Comparison of ENCODE assay signal across 28 mouse cellular contexts in genomic region chr2:58742026-58742425, GRCm38 (mm10).
"Had no signal": no experiment of that assay in that cellular context is flagged by ENCODE, and none has a peak within 500 bp of the region (broad histone marks: within the 10 kb centered on the region; RNA-seq: fewer than 3 reads in every experiment).

No protein-coding gene starts in this region.

- H3K4me2 ChIP-seq: embryonic facial prominence, embryonic 12.5 days; embryonic facial prominence, embryonic 13.5 days; embryonic facial prominence, embryonic 15.5 days; forebrain, embryonic 12.5 days; forebrain, embryonic 13.5 days; forebrain, embryonic 15.5 days had no signal

- DNase-seq: cerebellum, adult 2 months; cerebellum, adult 8-10 months; cerebellum, adult 9-10 months; cerebellum, adult 9-11 months; cerebellum, postnatal 10 days; cerebellum, postnatal 14 days; cerebellum, postnatal 25 days; cerebellum, postnatal 36 days; embryo, embryonic 11 days; forebrain, postnatal 0 days; gastrocnemius, adult 2 months; gastrocnemius, postnatal 10 days; gastrocnemius, postnatal 14 days; gastrocnemius, postnatal 25 days; gastrocnemius, postnatal 36 days; heart, adult 11 months; heart, adult 18-20 months had no signal

- H3K36me3 ChIP-seq: embryonic facial prominence, embryonic 10.5 days; embryonic facial prominence, embryonic 12.5 days; embryonic facial prominence, embryonic 13.5 days; embryonic facial prominence, embryonic 15.5 days; forebrain, embryonic 10.5 days; forebrain, embryonic 12.5 days; forebrain, embryonic 15.5 days had no signal

- H3K4me3 ChIP-seq: embryonic facial prominence, embryonic 10.5 days; embryonic facial prominence, embryonic 12.5 days; embryonic facial prominence, embryonic 13.5 days; embryonic facial prominence, embryonic 15.5 days; erythroblast, embryonic 14.5 days; forebrain, embryonic 10.5 days; forebrain, embryonic 12.5 days; forebrain, embryonic 13.5 days; forebrain, embryonic 15.5 days; gastrocnemius, adult 2 months had no signal

- ATAC-seq: forebrain, embryonic 13.5 days; forebrain, embryonic 14.5 days; forebrain, embryonic 15.5 days; forebrain, embryonic 16.5 days; forebrain, postnatal 0 days had no signal

- H3K9me3 ChIP-seq: embryonic facial prominence, embryonic 10.5 days; embryonic facial prominence, embryonic 12.5 days; embryonic facial prominence, embryonic 13.5 days; embryonic facial prominence, embryonic 15.5 days; forebrain, embryonic 10.5 days; forebrain, embryonic 12.5 days; forebrain, embryonic 13.5 days; forebrain, embryonic 15.5 days had no signal

- H3K27ac ChIP-seq: embryonic facial prominence, embryonic 10.5 days; embryonic facial prominence, embryonic 12.5 days; embryonic facial prominence, embryonic 13.5 days; embryonic facial prominence, embryonic 15.5 days; forebrain, embryonic 10.5 days; forebrain, embryonic 12.5 days; forebrain, embryonic 13.5 days; forebrain, embryonic 15.5 days; gastrocnemius, adult 2 months had no signal

- H3K9ac ChIP-seq: embryonic facial prominence, embryonic 12.5 days; embryonic facial prominence, embryonic 13.5 days; embryonic facial prominence, embryonic 15.5 days; forebrain, embryonic 12.5 days; forebrain, embryonic 13.5 days; forebrain, embryonic 15.5 days; forebrain, postnatal 0 days had no signal

- H3K4me1 ChIP-seq: embryonic facial prominence, embryonic 12.5 days; embryonic facial prominence, embryonic 13.5 days; embryonic facial prominence, embryonic 15.5 days; forebrain, embryonic 12.5 days; forebrain, embryonic 13.5 days; forebrain, embryonic 15.5 days had no signal

- H3K27me3 ChIP-seq: embryonic facial prominence, embryonic 12.5 days; embryonic facial prominence, embryonic 13.5 days; embryonic facial prominence, embryonic 15.5 days; forebrain, embryonic 12.5 days; forebrain, embryonic 13.5 days; forebrain, embryonic 15.5 days had no signal
